Mouse (Mus musculus) thymus, adult 18-20 months (tissue): ENCODE results near the gene Cyb5r2.
A peak's percentile ranks its signal among the peaks of the same experiment; 100 is the strongest.

Source experiments
- DNase-seq, 2 experiments: peaks; one replicate each; pipeline ENCODE4 v3.0.0; 2022; ENCODE audit warnings: mixed read lengths in 2 of 2

The Cyb5r2 gene

GRCm38 (mm10) chr7:107720771-107721170, 37.1 kb downstream of the Cyb5r2 start:
- no peak for DNase-seq

- DNase-seq: no peak
These were observed 43.8 kb downstream of the Cyb5r2 start for GRCm38 (mm10) chr7:107714067-107714466.

DNA sequence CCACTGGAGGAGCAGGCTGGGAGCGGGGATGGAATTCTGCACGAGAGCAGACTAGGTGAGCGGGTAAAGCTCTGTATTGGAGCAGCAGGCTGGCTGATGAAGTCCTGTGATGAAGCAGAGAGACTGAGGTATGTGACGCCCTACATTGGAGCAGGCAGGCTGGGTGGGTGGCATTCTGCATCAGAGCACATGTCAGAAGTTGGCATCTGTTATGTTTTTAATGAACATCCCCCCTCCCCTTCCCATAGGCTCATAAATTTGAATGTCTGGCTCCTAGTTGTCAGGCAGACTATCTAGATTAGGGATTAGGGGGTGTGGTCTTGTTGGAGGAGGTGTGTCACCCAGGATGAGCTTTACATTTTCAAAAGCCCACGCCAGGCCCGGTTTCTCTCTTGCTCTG, 45.1 kb downstream of the Cyb5r2 start:
- DNase-seq: no peak

DNA sequence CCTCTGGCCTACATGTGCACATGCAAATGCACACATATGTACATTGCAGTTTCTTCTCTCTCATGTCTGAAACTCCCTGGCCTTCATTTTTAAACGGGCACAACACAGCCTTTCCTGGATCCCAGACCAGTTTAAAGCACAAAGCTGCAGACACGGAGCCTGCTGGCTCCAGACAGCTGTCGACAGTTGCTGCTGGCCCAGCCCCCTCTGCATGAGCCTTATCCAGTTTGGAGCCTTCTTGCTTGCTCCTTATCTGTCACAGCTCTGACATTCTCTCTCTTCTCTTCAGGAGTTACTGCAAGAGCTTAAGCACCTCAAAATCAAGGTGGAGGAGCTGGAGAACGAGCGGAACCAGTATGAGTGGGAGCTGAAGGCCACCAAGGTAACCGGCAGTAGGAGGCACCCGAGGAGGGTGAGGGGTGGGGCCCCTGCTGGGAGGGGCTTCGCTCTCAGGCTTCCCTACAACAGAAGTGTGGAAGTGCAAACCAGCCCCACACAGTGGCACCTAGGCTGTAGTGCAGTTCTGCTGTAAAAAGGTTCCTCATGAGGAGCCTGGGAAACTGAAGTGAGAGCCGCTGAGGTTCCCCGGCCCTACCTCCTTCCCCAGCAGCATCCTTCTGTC, 49.2 kb downstream of the Cyb5r2 start:
- DNase-seq: peak; percentile 85 to 87

GRCm38 (mm10) chr7:107707650-107708049, 50.2 kb downstream of the Cyb5r2 start:
- DNase-seq: peak; percentile 77 to 88

- no peak for DNase-seq
These were observed 51.9 kb downstream of the Cyb5r2 start for GRCm38 (mm10) chr7:107705941-107706340.

DNA sequence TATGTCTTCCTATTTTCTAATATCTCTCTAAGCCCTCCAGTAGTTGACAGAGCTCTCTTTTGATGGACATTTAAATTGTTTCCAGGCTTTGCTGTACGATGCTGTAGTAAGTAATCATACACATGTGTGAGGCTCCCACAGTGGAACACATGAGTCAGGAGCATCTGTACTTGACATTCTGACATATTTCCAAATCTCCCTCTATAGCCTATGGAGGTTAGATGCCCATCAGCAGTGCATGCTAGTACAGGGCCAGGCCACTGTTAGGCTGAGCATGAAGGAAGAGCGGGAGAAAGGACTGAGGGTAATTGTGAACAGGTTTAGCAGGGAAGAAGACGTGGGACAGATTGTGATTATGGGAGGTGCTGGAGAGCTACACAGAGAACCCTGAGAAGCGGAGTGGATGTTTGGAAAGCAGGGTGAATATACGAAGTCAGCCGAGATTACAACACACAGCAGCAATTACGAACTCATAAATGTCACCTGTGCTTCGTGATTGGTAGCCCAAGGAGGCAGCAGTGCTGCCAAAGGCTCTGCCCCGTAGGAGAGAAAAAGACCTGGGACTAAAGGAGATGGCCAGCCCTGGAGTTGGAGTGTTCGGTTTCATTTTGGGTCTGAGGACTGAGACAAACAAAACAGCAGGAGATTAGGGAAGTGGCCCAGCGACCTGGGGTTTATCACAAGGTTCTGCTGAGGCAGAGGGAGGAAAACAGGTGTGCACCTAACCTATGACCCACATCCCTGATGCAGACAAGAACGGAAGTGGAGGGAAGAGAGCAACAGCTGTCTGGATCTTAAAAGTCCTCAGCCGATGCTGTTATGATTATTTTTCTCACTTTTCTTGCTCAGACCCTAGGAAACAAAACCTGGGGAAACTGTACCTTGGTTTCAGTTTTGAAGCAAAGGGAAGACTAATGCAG, 55.1 kb downstream of the Cyb5r2 start:
- peak in 1 of 2 experiments; percentile 59 for DNase-seq

DNA sequence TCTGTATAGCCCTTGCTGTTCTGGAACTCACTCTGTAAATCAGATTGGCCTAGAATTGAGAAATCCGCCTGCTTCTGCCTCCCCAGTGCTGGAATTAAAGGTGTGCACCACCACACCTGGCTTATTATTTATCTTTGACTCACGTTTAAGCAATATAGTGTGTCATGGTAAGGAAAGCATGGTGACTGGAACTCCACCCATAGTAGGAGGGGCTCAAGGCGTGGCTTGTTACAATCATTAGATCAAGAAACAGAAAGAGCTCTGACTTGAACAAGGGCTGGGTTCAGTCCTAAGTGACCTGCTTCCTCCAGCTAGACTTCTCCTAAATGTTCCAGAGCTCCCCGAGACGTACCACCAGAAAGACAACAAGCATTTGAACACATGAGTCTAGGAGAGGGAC, 57.2 kb downstream of the Cyb5r2 start:
- no peak for DNase-seq

- no peak for DNase-seq
These were observed 57.9 kb downstream of the Cyb5r2 start for GRCm38 (mm10) chr7:107699926-107700325.
